Mouse (Mus musculus) cerebellum, postnatal 25 days (tissue): ENCODE measurements around the gene Cdk4.
"Not testable (repeated sequence)": the region's sequence is repeated elsewhere in the genome, so short reads cannot be mapped to it uniquely, and the experiment has no call there.

Experiments
- DNase-seq, 2 experiments: peaks; one replicate each; pipeline ENCODE4 v3.0.0; 2021; ENCODE audit warnings: mixed read lengths in 2 of 2

Gene Cdk4

GRCm38 (mm10) chr10:127058708-127059107 lies 4.6 kb upstream of the Cdk4 start:
- peak in 1 of 2 experiments; percentile 39 for DNase-seq

- DNase-seq, result peak in 1 of 2 experiments; percentile 66
Observed at GRCm38 (mm10) chr10:127059174-127059967, 4.0 kb upstream of the Cdk4 start.

GRCm38 (mm10) chr10:127059968-127060916 lies 3.1 kb upstream of the Cdk4 start, which contains the start of gene March9:
Gene March9, minus strand, starts transcription at chr10:127060184.
- DNase-seq, result peak; percentile 88 to 95

GRCm38 (mm10) chr10:127061085-127061484 lies 2.2 kb upstream of the Cdk4 start:
- DNase-seq, result no peak

GRCm38 (mm10) chr10:127061513-127061912 lies 1.8 kb upstream of the Cdk4 start:
- DNase-seq, result no peak

GRCm38 (mm10) chr10:127062101-127062500 lies 1.2 kb upstream of the Cdk4 start:
- DNase-seq, result peak in 1 of 2 experiments; percentile 38

- DNase-seq, result no peak
Observed at GRCm38 (mm10) chr10:127062503-127062902, 831 bp upstream of the Cdk4 start.

- peak in 1 of 2 experiments; percentile 43 for DNase-seq
Observed at GRCm38 (mm10) chr10:127063913-127064870, 858 bp downstream of the Cdk4 start.

GRCm38 (mm10) chr10:127065981-127066380 lies 2.6 kb downstream of the Cdk4 start:
- DNase-seq, result no peak

- no peak for DNase-seq
Observed at GRCm38 (mm10) chr10:127066519-127067018, 3.2 kb downstream of the Cdk4 start.

- DNase-seq, result no peak
Observed at GRCm38 (mm10) chr10:127068360-127069038, 5.2 kb downstream of the Cdk4 start.

- DNase-seq, result peak in 1 of 2 experiments; percentile 29
Observed at GRCm38 (mm10) chr10:127069281-127070189, 6.2 kb downstream of the Cdk4 start.

GRCm38 (mm10) chr10:127070190-127071121 lies 7.1 kb downstream of the Cdk4 start, which contains the start of gene Tspan31:
Gene Tspan31, minus strand, starts transcription at chr10:127070264.
- DNase-seq, result peak; percentile 87 to 92

- DNase-seq, result no peak
Observed at GRCm38 (mm10) chr10:127071203-127071602, 7.9 kb downstream of the Cdk4 start.

- not testable (repeated sequence) for DNase-seq
Observed at GRCm38 (mm10) chr10:127072270-127072669, 8.9 kb downstream of the Cdk4 start.

- not testable (repeated sequence) for DNase-seq
Observed at GRCm38 (mm10) chr10:127072969-127073368, 9.6 kb downstream of the Cdk4 start.

- no peak for DNase-seq
Observed at GRCm38 (mm10) chr10:127073981-127074380, 10.6 kb downstream of the Cdk4 start.

- no peak for DNase-seq
Observed at GRCm38 (mm10) chr10:127075080-127075479, 11.7 kb downstream of the Cdk4 start, which contains the start of gene Agap2. Gene Agap2, plus strand, starts transcription at chr10:127075284.

GRCm38 (mm10) chr10:127075651-127076050 lies 12.3 kb downstream of the Cdk4 start:
- no peak for DNase-seq
